Mouse (Mus musculus) layer of hippocampus, postnatal 10 days (tissue): ENCODE data around the gene Hist1h2bg. TPM values are rescaled to one million over a fixed set of nuclear protein-coding genes. Genes with fewer than 3 reads are reported as not detected.

Experiments
- DNase-seq, 2 experiments: peaks; one replicate each; pipeline ENCODE4 v3.0.0; 2021; ENCODE audit warnings: low spot score in 2 of 2
- long read RNA-seq: library from polyadenylated mRNA; stranded (forward); transcript quantifications from one replicate; pipeline ENCODE4 v2.0.0, GENCODE M21; 2023
- total RNA-seq, 2 experiments: library from RNA; stranded (reverse); gene quantifications; 2 replicates each; pipeline ENCODE4 v1.2.3; 2021

Gene Hist1h2bg
- total RNA-seq: 100 to 1,000 TPM; 105 to 126 TPM
- long read RNA-seq: 0 reads

- peak; percentile 61 to 72 for DNase-seq
Observed at GRCm38 (mm10) chr13:23571022-23571503, at the start of gene Hist1h2bg, which contains the start of gene Hist1h2ae. Gene Hist1h2bg (plus strand): TSS chr13:23571396. Gene Hist1h2ae (minus strand): TSS chr13:23571220.

GRCm38 (mm10) chr13:23521703-23522102, 49.5 kb upstream of the Hist1h2bg start:
- peak; percentile 68 to 78 for DNase-seq

- no peak for DNase-seq
Observed at GRCm38 (mm10) chr13:23523976-23524375, 47.2 kb upstream of the Hist1h2bg start.

- peak; percentile 86 to 87 for DNase-seq
Observed at GRCm38 (mm10) chr13:23524654-23525053, 46.5 kb upstream of the Hist1h2bg start.

GRCm38 (mm10) chr13:23525901-23526300, 45.3 kb upstream of the Hist1h2bg start:
- DNase-seq: no peak

GRCm38 (mm10) chr13:23526312-23526711, 44.9 kb upstream of the Hist1h2bg start:
- peak; percentile 96 for DNase-seq

GRCm38 (mm10) chr13:23529005-23529404, 42.2 kb upstream of the Hist1h2bg start:
- no peak for DNase-seq

- DNase-seq: no peak
Observed at GRCm38 (mm10) chr13:23529480-23530165, 41.6 kb upstream of the Hist1h2bg start.

- peak; percentile 71 to 76 for DNase-seq
Observed at GRCm38 (mm10) chr13:23530181-23530900, 40.9 kb upstream of the Hist1h2bg start.

- peak; percentile 95 to 96 for DNase-seq
Observed at GRCm38 (mm10) chr13:23530901-23531875, 40.0 kb upstream of the Hist1h2bg start, which contains the start of gene Hist1h4h. Gene Hist1h4h (plus strand): TSS chr13:23531050.

- no peak for DNase-seq
Observed at GRCm38 (mm10) chr13:23532262-23533075, 38.7 kb upstream of the Hist1h2bg start.

GRCm38 (mm10) chr13:23533560-23534367, 37.4 kb upstream of the Hist1h2bg start, which contains the start of gene Hist1h2af:
Gene Hist1h2af (plus strand): TSS chr13:23533906.
- peak; percentile 57 to 67 for DNase-seq

GRCm38 (mm10) chr13:23534368-23535131, 36.6 kb upstream of the Hist1h2bg start:
- no peak for DNase-seq

GRCm38 (mm10) chr13:23535137-23536075, 35.8 kb upstream of the Hist1h2bg start, which contains the start of gene Hist1h3g:
Gene Hist1h3g (plus strand): TSS chr13:23535422.
- DNase-seq: peak; percentile 92 to 94

GRCm38 (mm10) chr13:23536076-23536822, 34.9 kb upstream of the Hist1h2bg start:
- no peak for DNase-seq

- DNase-seq: no peak
Observed at GRCm38 (mm10) chr13:23537006-23537710, 34.0 kb upstream of the Hist1h2bg start.
